Mouse (Mus musculus): ENCODE measurements around the gene Hoxd12.

DNA sequence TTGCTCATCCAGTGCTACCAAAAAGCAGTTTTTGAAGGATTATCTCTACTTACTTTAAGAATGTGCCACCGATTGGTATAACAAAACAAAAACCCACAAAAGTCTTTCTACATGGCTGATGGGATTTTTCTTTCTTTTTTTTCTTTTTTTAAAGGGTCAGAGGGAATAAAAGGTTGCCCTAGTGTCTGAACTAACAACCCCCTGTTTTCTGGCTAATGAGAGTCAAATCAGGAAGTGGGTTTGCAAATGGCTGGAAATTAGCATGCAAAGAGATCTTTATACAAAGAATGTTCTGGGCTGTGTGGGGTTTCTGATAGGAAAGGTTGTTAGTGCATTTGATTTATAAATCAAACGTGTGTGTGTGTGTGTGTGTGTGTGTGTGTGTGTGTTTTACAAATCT lies 45.6 kb downstream of the Hoxd12 start:
- TF ChIP-seq POLR2A (IDR thresholded peaks at IDR 0.05; ENCODE audit: low read depth, low read length) = no peak
- no peak for TF ChIP-seq CTCF (conservative IDR thresholded peaks at IDR 0.05; ENCODE audit: insufficient read depth, insufficient read length, low read depth, low read length)
